Mouse (Mus musculus) cerebellum, adult 2 months (tissue): ENCODE data around the gene Emp3.

ENCODE experiments used
- CTCF ChIP-seq: fragments of 200-500 bp; IDR thresholded peaks from 2 replicates; pipeline ENCODE4 v1.5.1; 2011; ENCODE audit warnings: low read depth, mild to moderate bottlenecking, control low read depth, low read length, moderate library complexity, borderline replicate concordance; ENCODE audit not compliant: insufficient read depth
- POLR2A ChIP-seq: fragments of 200-500 bp; IDR thresholded peaks from 2 replicates; pipeline ENCODE4 v1.6.1; 2011; ENCODE audit warnings: low read length, control low read depth, borderline replicate concordance; ENCODE audit not compliant: insufficient read depth

GRCm38 (mm10) chr7:45919083-45919671, 2.0 kb downstream of the Emp3 start:
- TF ChIP-seq CTCF, result peak; percentile 36
- TF ChIP-seq POLR2A, result no peak
